Mouse (Mus musculus): ENCODE data around the gene Apoc3. TPM values are rescaled to one million over a fixed set of nuclear protein-coding genes. Genes with fewer than 3 reads are reported as not detected.

Gene Apoc3
- total RNA-seq, 1 experiment: not detected

- no peak for DNase-seq (ENCODE audit: low read depth, low spot score)
- Histone ChIP-seq H3K4me3 (ENCODE audit: insufficient read depth in 1 of 2, low read depth in 1 of 2, low read length in 2 of 2, poor library complexity in 1 of 2, severe bottlenecking in 1 of 2) (no peak overlapping the region), H3K27ac (ENCODE audit: insufficient read depth, low read depth, low read length, poor library complexity, severe bottlenecking) (no peak overlapping the region), H3K4me1 (ENCODE audit: control insufficient read depth in 2 of 2, insufficient read depth in 2 of 2, low read length in 2 of 2, poor library complexity in 1 of 2) (no peaks in the 10 kb centered on the region), H3K36me3 (ENCODE audit: control insufficient read depth, insufficient read depth, low read length, poor library complexity, severe bottlenecking) (no peaks in the 10 kb centered on the region), H3K9me3 (ENCODE audit: control insufficient read depth, insufficient read depth, low read depth, low read length) (no peaks in the 10 kb centered on the region), H3K9ac (ENCODE audit: insufficient read depth, low read depth, low read length, poor library complexity, severe bottlenecking) (no peak overlapping the region)
- no peak for TF ChIP-seq ZC3H11A (IDR thresholded peaks at IDR 0.05; ENCODE audit: borderline replicate concordance, low read depth, low read length)
- no peak for TF ChIP-seq HCFC1 (IDR thresholded peaks at IDR 0.05; ENCODE audit: borderline replicate concordance, insufficient read depth, low read length)
- no peak for TF ChIP-seq ZNF384 (IDR thresholded peaks at IDR 0.05; ENCODE audit: low read depth, low read length)
- TF ChIP-seq MAFK (IDR thresholded peaks at IDR 0.05; ENCODE audit: insufficient read depth, low read depth, low read length): no peak
- no peak for TF ChIP-seq CHD2 (IDR thresholded peaks at IDR 0.05; ENCODE audit: low read depth, low read length)
- in situ Hi-C loops (cut with MboI; ENCODE audit: low sequenced_read_pairs in 2 of 2, unreplicated experiment in 2 of 2): no loop called here
Observed at GRCm38 (mm10) chr9:46259111-46259510, 23.7 kb upstream of the Apoc3 start.

- Histone ChIP-seq H3K4me3 (ENCODE audit: insufficient read depth in 1 of 2, low read depth in 1 of 2, low read length in 2 of 2, poor library complexity in 1 of 2, severe bottlenecking in 1 of 2) (no peak overlapping the region), H3K9me3 (ENCODE audit: control insufficient read depth, insufficient read depth, low read depth, low read length) (no peaks in the 10 kb centered on the region), H3K36me3 (ENCODE audit: control insufficient read depth, insufficient read depth, low read length, poor library complexity, severe bottlenecking) (no peaks in the 10 kb centered on the region), H3K27ac (ENCODE audit: insufficient read depth, low read depth, low read length, poor library complexity, severe bottlenecking) (no peak overlapping the region), H3K4me1 (ENCODE audit: control insufficient read depth in 2 of 2, insufficient read depth in 2 of 2, low read length in 2 of 2, poor library complexity in 1 of 2) (no peaks in the 10 kb centered on the region), H3K9ac (ENCODE audit: insufficient read depth, low read depth, low read length, poor library complexity, severe bottlenecking) (no peak overlapping the region)
- TF ChIP-seq HCFC1 (IDR thresholded peaks at IDR 0.05; ENCODE audit: borderline replicate concordance, insufficient read depth, low read length) (no peak), ZNF384 (IDR thresholded peaks at IDR 0.05; ENCODE audit: low read depth, low read length) (no peak), ZC3H11A (IDR thresholded peaks at IDR 0.05; ENCODE audit: borderline replicate concordance, low read depth, low read length) (no peak), MAFK (IDR thresholded peaks at IDR 0.05; ENCODE audit: insufficient read depth, low read depth, low read length) (no peak), CHD2 (IDR thresholded peaks at IDR 0.05; ENCODE audit: low read depth, low read length) (no peak)
- in situ Hi-C loops (cut with MboI; ENCODE audit: low sequenced_read_pairs in 2 of 2, unreplicated experiment in 2 of 2): no loop called here
- peak; percentile 30 for DNase-seq (ENCODE audit: low read depth, low spot score)
Observed at GRCm38 (mm10) chr9:46257546-46257945, 22.1 kb upstream of the Apoc3 start.

- H3K9ac ChIP-seq (ENCODE audit: insufficient read depth, low read depth, low read length, poor library complexity, severe bottlenecking): no peak overlapping the region; the same call in 1 of the 2 replicates
- H3K9me3 ChIP-seq (ENCODE audit: control insufficient read depth, insufficient read depth, low read depth, low read length): no peaks in the 10 kb centered on the region
- in situ Hi-C loops (cut with MboI; ENCODE audit: low sequenced_read_pairs in 2 of 2, unreplicated experiment in 2 of 2): no loop called here
- H3K27ac ChIP-seq (ENCODE audit: insufficient read depth, low read depth, low read length, poor library complexity, severe bottlenecking): no peak overlapping the region
- no peaks in the 10 kb centered on the region for H3K4me1 ChIP-seq (ENCODE audit: control insufficient read depth in 2 of 2, insufficient read depth in 2 of 2, low read length in 2 of 2, poor library complexity in 1 of 2)
- TF ChIP-seq MAFK (IDR thresholded peaks at IDR 0.05; ENCODE audit: insufficient read depth, low read depth, low read length): no peak
- TF ChIP-seq ZNF384 (IDR thresholded peaks at IDR 0.05; ENCODE audit: low read depth, low read length): no peak
- TF ChIP-seq ZC3H11A (IDR thresholded peaks at IDR 0.05; ENCODE audit: borderline replicate concordance, low read depth, low read length): no peak
- TF ChIP-seq HCFC1 (IDR thresholded peaks at IDR 0.05; ENCODE audit: borderline replicate concordance, insufficient read depth, low read length): no peak
- no peak for TF ChIP-seq CHD2 (IDR thresholded peaks at IDR 0.05; ENCODE audit: low read depth, low read length)
- H3K4me3 ChIP-seq (ENCODE audit: insufficient read depth in 1 of 2, low read depth in 1 of 2, low read length in 2 of 2, poor library complexity in 1 of 2, severe bottlenecking in 1 of 2): no peak overlapping the region
- H3K36me3 ChIP-seq (ENCODE audit: control insufficient read depth, insufficient read depth, low read length, poor library complexity, severe bottlenecking): no peaks in the 10 kb centered on the region
- DNase-seq (ENCODE audit: low read depth, low spot score): no peak
Observed at GRCm38 (mm10) chr9:46256658-46257385, 21.4 kb upstream of the Apoc3 start.

- H3K36me3 ChIP-seq (ENCODE audit: control insufficient read depth, insufficient read depth, low read length, poor library complexity, severe bottlenecking): no peaks in the 10 kb centered on the region
- no peak for DNase-seq (ENCODE audit: low read depth, low spot score)
- no peaks in the 10 kb centered on the region for H3K9me3 ChIP-seq (ENCODE audit: control insufficient read depth, insufficient read depth, low read depth, low read length)
- in situ Hi-C loops (cut with MboI; ENCODE audit: low sequenced_read_pairs in 2 of 2, unreplicated experiment in 2 of 2): no loop called here
- TF ChIP-seq ZNF384 (IDR thresholded peaks at IDR 0.05; ENCODE audit: low read depth, low read length): no peak
- H3K9ac ChIP-seq (ENCODE audit: insufficient read depth, low read depth, low read length, poor library complexity, severe bottlenecking): no peak overlapping the region
- no peaks in the 10 kb centered on the region for H3K4me1 ChIP-seq (ENCODE audit: control insufficient read depth in 2 of 2, insufficient read depth in 2 of 2, low read length in 2 of 2, poor library complexity in 1 of 2)
- no peak overlapping the region for H3K4me3 ChIP-seq (ENCODE audit: insufficient read depth in 1 of 2, low read depth in 1 of 2, low read length in 2 of 2, poor library complexity in 1 of 2, severe bottlenecking in 1 of 2)
- no peak overlapping the region for H3K27ac ChIP-seq (ENCODE audit: insufficient read depth, low read depth, low read length, poor library complexity, severe bottlenecking)
Observed at GRCm38 (mm10) chr9:46256177-46256576, 20.7 kb upstream of the Apoc3 start.
